Mouse (Mus musculus): ENCODE data around the gene Ano10. TPM values are rescaled to one million over a fixed set of nuclear protein-coding genes. Genes with fewer than 3 reads are reported as not detected.

Gene Ano10
- polyA plus RNA-seq, 1 experiment = 80.3 TPM

GRCm38 (mm10) chr9:122242856-122243255 is 51.4 kb downstream of the Ano10 start:
- WGBS = 24% methylated on average over 7 of the region's 7 CpGs
- Histone ChIP-seq H3K4me3 (ENCODE audit: low read depth, low read length) (no peak overlapping the region), H3K4me1 (ENCODE audit: control insufficient read depth, insufficient read depth, insufficient read length, low read length) (no peaks in the 10 kb centered on the region), H3K27me3 (ENCODE audit: control insufficient read depth, insufficient read depth, low read length) (no peaks in the 10 kb centered on the region), H3K27ac (ENCODE audit: insufficient read depth, low read depth, low read length) (no peak overlapping the region), H3K36me3 (ENCODE audit: control insufficient read depth, insufficient read depth, low read length) (no peaks in the 10 kb centered on the region)
- no peak for TF ChIP-seq POLR2A (IDR thresholded peaks at IDR 0.05; ENCODE audit: low read depth, low read length)
- no peak for TF ChIP-seq CTCF (IDR thresholded peaks at IDR 0.05; ENCODE audit: extremely low read depth, insufficient read length, insufficient replicate concordance, low read depth, low read length)

GRCm38 (mm10) chr9:122241812-122242400 is 52.3 kb downstream of the Ano10 start:
- Histone ChIP-seq H3K36me3 (ENCODE audit: control insufficient read depth, insufficient read depth, low read length) (no peaks in the 10 kb centered on the region), H3K27ac (ENCODE audit: insufficient read depth, low read depth, low read length) (no peak overlapping the region), H3K27me3 (ENCODE audit: control insufficient read depth, insufficient read depth, low read length) (no peaks in the 10 kb centered on the region), H3K4me1 (ENCODE audit: control insufficient read depth, insufficient read depth, insufficient read length, low read length) (no peaks in the 10 kb centered on the region), H3K4me3 (ENCODE audit: low read depth, low read length) (no peak overlapping the region)
- WGBS = 75% methylated on average over 10 of the region's 10 CpGs
- TF ChIP-seq POLR2A (IDR thresholded peaks at IDR 0.05; ENCODE audit: low read depth, low read length) = no peak
- TF ChIP-seq CTCF (IDR thresholded peaks at IDR 0.05; ENCODE audit: extremely low read depth, insufficient read length, insufficient replicate concordance, low read depth, low read length) = no peak

- no peak overlapping the region for H3K4me3 ChIP-seq (ENCODE audit: low read depth, low read length)
- no peaks in the 10 kb centered on the region for H3K36me3 ChIP-seq (ENCODE audit: control insufficient read depth, insufficient read depth, low read length)
- H3K27me3 ChIP-seq (ENCODE audit: control insufficient read depth, insufficient read depth, low read length) = no peaks in the 10 kb centered on the region
- 87% methylated on average over 8 of the region's 8 CpGs for WGBS
- H3K4me1 ChIP-seq (ENCODE audit: control insufficient read depth, insufficient read depth, insufficient read length, low read length) = no peaks in the 10 kb centered on the region
- no peak for TF ChIP-seq POLR2A (IDR thresholded peaks at IDR 0.05; ENCODE audit: low read depth, low read length)
- H3K27ac ChIP-seq (ENCODE audit: insufficient read depth, low read depth, low read length) = no peak overlapping the region
Measured at GRCm38 (mm10) chr9:122240629-122241199, 53.5 kb downstream of the Ano10 start.

- Histone ChIP-seq H3K27ac (ENCODE audit: insufficient read depth, low read depth, low read length) (no peak overlapping the region), H3K4me3 (ENCODE audit: low read depth, low read length) (no peak overlapping the region), H3K36me3 (ENCODE audit: control insufficient read depth, insufficient read depth, low read length) (no peaks in the 10 kb centered on the region; the same call in 1 of the 2 replicates), H3K27me3 (ENCODE audit: control insufficient read depth, insufficient read depth, low read length) (no peaks in the 10 kb centered on the region), H3K4me1 (ENCODE audit: control insufficient read depth, insufficient read depth, insufficient read length, low read length) (no peaks in the 10 kb centered on the region; the same call in 1 of the 2 replicates)
- WGBS = 94% methylated on average over 3 of the region's 3 CpGs
- TF ChIP-seq CTCF (IDR thresholded peaks at IDR 0.05; ENCODE audit: extremely low read depth, insufficient read length, insufficient replicate concordance, low read depth, low read length) (no peak), POLR2A (IDR thresholded peaks at IDR 0.05; ENCODE audit: low read depth, low read length) (no peak)
Measured at GRCm38 (mm10) chr9:122234741-122235140, 59.5 kb downstream of the Ano10 start.

GRCm38 (mm10) chr9:122233972-122234345 is 60.3 kb downstream of the Ano10 start:
- no peaks in the 10 kb centered on the region for H3K27me3 ChIP-seq (ENCODE audit: control insufficient read depth, insufficient read depth, low read length)
- no peaks in the 10 kb centered on the region; the same call in 1 of the 2 replicates for H3K4me1 ChIP-seq (ENCODE audit: control insufficient read depth, insufficient read depth, insufficient read length, low read length)
- no peak overlapping the region for H3K4me3 ChIP-seq (ENCODE audit: low read depth, low read length)
- TF ChIP-seq CTCF (IDR thresholded peaks at IDR 0.05; ENCODE audit: extremely low read depth, insufficient read length, insufficient replicate concordance, low read depth, low read length) (no peak), POLR2A (IDR thresholded peaks at IDR 0.05; ENCODE audit: low read depth, low read length) (no peak)
- WGBS = 68% methylated on average over 7 of the region's 7 CpGs
- H3K27ac ChIP-seq (ENCODE audit: insufficient read depth, low read depth, low read length) = no peak overlapping the region
- H3K36me3 ChIP-seq (ENCODE audit: control insufficient read depth, insufficient read depth, low read length) = no peaks in the 10 kb centered on the region; the same call in 1 of the 2 replicates

GRCm38 (mm10) chr9:122233316-122233971 is 60.8 kb downstream of the Ano10 start:
- WGBS = 79% methylated on average over 8 of the region's 8 CpGs
- no peak for TF ChIP-seq POLR2A (IDR thresholded peaks at IDR 0.05; ENCODE audit: low read depth, low read length)
- TF ChIP-seq CTCF (IDR thresholded peaks at IDR 0.05; ENCODE audit: extremely low read depth, insufficient read length, insufficient replicate concordance, low read depth, low read length) = no peak
- Histone ChIP-seq H3K4me1 (ENCODE audit: control insufficient read depth, insufficient read depth, insufficient read length, low read length) (no peaks in the 10 kb centered on the region; the same call in 1 of the 2 replicates), H3K4me3 (ENCODE audit: low read depth, low read length) (no peak overlapping the region), H3K27ac (ENCODE audit: insufficient read depth, low read depth, low read length) (no peak overlapping the region), H3K27me3 (ENCODE audit: control insufficient read depth, insufficient read depth, low read length) (no peaks in the 10 kb centered on the region), H3K36me3 (ENCODE audit: control insufficient read depth, insufficient read depth, low read length) (no peaks in the 10 kb centered on the region; the same call in 1 of the 2 replicates)

- Histone ChIP-seq H3K27ac (ENCODE audit: insufficient read depth, low read depth, low read length) (no peak overlapping the region), H3K4me1 (ENCODE audit: control insufficient read depth, insufficient read depth, insufficient read length, low read length) (no peaks in the 10 kb centered on the region; the same call in 1 of the 2 replicates), H3K27me3 (ENCODE audit: control insufficient read depth, insufficient read depth, low read length) (no peaks in the 10 kb centered on the region), H3K36me3 (ENCODE audit: control insufficient read depth, insufficient read depth, low read length) (no peaks in the 10 kb centered on the region; the same call in 1 of the 2 replicates), H3K4me3 (ENCODE audit: low read depth, low read length) (no peak overlapping the region)
- TF ChIP-seq POLR2A (IDR thresholded peaks at IDR 0.05; ENCODE audit: low read depth, low read length) (no peak), CTCF (IDR thresholded peaks at IDR 0.05; ENCODE audit: extremely low read depth, insufficient read length, insufficient replicate concordance, low read depth, low read length) (no peak)
- 23% methylated on average over 2 of the region's 2 CpGs for WGBS
Measured at GRCm38 (mm10) chr9:122232912-122233311, 61.3 kb downstream of the Ano10 start.

Data from small intestine, adult 2 months (tissue).